Mouse (Mus musculus) left cerebral cortex, postnatal 14 days (tissue): ENCODE data around the gene Tex261. TPM values are rescaled to one million over a fixed set of nuclear protein-coding genes. Genes with fewer than 3 reads are reported as not detected.

Experiments
- DNase-seq, 2 experiments: peaks; one replicate each; pipeline ENCODE4 v3.0.0; 2021 to 2022; ENCODE audit warnings: low spot score in 2 of 2, mixed read lengths in 1 of 2
- intact Hi-C: fragments of 180-260 bp; cut with DNase I; formaldehyde crosslinking; loops from one replicate; pipeline ENCODE4 v1.15.1; 2025
- total RNA-seq, 2 experiments: library from RNA; stranded (reverse); gene quantifications; 2 replicates each; pipeline ENCODE4 v1.2.3; 2021

The Tex261 gene
- total RNA-seq, 2 experiments from 2014 or later = 46.1 to 47.8 TPM

DNA sequence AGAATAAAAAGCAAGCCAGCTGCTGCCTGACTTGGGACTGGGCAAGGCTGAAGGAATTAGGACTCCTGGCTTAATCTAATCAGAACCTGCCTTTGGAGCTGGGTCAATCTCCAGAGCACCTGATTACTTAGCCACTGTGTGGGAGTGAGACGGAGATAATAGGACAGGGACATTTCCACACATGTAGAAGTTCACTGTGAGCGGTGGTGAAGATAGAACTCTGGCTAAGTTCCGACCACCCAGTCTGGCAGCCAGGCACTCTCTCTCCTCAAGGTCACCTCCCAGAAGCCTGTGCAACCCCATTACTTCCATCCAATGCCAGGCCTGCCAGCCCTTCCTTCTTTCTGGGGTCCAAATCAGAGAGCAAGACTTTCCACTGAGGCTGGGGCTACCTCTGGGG lies 8.6 kb downstream of the Tex261 start:
- intact Hi-C loops = no loop called here
- DNase-seq = no peak

DNA sequence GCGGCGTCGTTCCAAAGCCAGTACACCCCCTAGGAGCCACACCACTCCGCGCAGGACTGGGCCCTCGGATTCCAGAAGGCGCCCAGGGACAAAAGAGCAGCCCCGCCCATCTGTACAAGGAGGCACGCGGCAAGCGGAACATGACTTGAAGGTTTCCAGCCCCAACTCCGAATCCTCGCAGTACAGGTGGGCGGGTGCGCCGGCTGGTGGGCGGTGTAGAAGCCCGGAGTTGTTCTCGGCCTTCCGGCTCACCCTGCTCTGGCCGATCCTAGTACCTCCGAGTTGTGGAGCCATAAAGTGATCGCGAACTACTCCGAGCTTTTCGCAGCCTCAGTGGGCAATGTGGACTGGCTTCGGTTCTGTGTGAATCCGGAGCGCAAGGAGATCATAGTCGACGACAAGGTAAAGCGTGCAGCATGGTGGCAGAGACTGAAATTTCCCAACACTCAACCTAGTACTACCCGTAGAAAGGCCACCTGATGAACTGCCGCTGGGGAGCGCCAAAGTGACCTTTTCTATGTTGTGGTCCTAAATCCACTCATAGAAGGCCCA lies 12.7 kb downstream of the Tex261 start:
- no peak for DNase-seq
- intact Hi-C loops = no loop called here

DNA sequence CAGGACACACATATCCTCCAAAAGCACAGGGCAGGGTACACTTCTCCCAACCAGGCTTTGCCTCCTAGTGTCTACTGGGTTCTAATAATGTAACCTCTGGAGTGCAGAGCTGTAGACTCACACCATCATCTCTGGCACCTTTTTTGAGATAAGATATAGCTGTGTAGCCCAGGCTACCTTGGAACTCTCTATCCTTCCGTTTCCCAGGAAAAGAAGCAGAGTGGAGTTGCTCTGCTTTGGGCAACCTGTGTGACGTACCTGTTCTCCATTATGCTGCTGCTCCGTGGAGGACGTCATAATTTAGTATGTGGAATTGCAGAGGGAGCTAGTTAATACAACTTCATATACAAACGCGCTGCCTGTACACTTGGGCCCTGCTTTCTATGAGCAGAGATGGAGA lies 13.3 kb downstream of the Tex261 start, which contains the start of gene Ankrd53:
Ankrd53 (plus strand) TSS at position 301 of the 400 bp plus-strand sequence.
- intact Hi-C loops = no loop called here
- no peak for DNase-seq

DNA sequence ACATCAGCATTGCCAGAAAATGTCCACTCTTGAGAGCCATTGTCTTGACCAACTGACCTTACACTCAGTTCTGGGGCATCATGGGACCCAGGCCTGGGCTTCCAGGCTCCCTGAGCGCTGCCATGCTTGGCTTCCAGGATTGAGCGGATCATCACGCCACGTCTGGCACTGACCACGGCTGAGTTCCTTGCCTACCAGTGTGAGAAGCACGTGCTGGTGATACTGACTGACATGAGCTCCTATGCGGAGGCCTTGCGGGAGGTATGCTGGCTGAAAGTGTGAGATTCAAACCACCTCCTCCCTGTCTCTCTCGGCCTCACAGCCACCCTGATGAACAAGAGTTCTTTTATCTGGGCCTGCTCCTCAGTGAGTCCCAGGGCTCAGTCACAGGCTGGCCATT lies 19.6 kb downstream of the Tex261 start:
- DNase-seq = no peak
- intact Hi-C loops = no loop called here

DNA sequence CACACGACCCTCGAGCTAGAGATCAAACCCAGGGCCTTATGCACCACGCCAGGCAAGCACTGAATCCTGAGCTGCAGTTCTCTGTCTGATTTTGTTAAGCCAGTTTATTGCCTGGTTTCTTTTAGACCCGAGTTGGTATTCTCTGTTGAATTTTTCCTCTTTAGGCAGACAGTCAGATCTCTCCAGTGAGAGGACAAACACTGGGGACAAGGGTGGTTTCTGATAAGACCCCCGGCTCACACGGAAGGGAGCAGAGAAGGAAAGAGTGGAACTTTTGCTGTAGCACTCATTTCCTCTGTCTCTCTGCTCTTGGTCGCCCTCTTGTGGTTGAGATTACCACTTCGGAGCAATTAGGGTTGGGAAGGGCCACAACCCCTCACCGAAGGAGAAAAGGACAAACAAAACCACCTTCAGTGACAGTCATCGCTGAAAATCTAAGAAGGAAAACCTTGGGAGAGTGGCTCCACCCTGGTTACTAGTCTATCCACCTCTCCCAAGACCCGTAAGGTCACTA lies 25.4 kb downstream of the Tex261 start:
- DNase-seq = peak in 1 of 2 experiments; percentile 65
- intact Hi-C loops = loop anchor here (2.0 kb wide), 1 partner anchor 59 kb away; no protein-coding TSS in a partner anchor

DNA sequence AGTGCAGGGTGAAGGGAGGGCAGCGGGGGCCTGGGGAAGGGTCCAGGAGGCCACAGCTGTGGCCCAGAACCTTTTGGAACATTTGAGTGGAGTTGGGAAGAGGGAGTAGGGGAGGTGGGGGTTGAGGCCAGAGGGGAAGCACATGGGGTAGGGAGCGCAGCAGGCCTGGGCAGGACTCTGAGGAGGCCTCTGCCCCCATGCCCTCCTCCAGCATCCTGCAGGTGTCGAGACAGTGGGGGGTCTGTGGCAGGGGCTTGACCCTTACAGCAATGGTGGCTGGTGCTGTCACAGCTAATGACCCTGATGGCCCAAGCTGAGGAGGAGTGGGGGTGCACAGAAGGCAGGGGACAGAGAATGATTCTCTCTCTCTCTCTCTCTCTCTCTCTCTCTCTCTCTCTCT lies 26.3 kb downstream of the Tex261 start:
- intact Hi-C loops = no loop called here
- DNase-seq = no peak

DNA sequence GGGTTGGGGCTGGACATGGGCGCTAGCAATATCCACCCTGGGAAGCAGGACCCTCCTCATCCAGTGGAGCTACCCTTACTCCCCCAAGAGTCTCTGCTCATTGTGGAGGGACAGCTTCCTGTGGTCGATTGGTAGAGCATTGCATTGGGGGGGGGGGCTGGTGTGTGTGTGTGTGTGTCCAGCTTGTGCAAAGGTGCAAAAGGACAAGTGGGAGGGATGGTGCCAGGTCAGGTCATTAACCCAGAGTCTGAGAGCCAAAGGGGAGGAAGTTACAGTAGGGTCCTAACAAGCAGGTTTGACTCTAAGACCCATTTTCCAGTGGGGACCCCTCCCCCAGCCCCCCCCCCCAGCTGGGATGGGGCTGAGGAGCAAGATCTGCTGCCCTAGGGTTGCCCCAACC lies 30.1 kb downstream of the Tex261 start:
- no peak for DNase-seq
- intact Hi-C loops = no loop called here

DNA sequence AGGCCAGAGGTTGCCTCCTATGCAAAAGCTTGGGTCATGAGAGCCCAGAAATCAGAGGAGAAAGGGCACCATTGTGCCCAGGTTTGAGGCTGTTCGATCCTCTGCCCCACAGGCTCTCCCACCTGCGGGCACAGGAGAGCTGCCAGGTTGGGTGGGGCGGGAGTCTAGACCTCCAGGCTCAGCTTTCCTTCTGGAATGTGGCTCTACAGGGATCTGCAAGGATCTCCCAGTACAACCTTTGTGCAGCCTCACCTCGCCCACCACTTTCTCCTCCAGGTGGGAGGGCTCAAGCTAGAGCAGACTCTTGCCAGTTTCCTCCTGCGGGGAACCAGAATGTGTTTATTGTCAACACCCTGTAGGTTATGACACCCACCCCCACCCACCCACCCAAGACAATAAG lies 31.1 kb downstream of the Tex261 start:
- intact Hi-C loops = no loop called here
- no peak for DNase-seq

DNA sequence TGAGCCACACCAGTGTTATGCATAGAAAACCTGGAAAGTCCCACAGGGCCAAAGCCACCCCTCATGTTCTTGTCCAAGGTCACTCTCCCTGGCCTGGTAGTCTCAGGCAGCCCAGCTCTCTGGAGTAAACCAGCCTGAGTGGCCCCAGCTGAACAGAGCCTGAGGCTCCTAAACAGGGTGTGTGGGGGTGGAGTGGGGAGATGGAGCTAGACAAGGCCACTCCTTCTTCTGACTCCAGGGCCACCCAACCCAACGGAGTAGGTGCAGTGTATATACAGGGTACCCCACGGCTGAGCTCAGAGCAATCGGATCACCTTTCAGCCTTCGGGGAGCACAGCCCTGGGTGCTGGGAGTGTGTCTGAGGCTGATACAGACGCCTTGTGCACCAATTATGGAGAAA lies 31.5 kb downstream of the Tex261 start:
- intact Hi-C loops = no loop called here
- no peak for DNase-seq

DNA sequence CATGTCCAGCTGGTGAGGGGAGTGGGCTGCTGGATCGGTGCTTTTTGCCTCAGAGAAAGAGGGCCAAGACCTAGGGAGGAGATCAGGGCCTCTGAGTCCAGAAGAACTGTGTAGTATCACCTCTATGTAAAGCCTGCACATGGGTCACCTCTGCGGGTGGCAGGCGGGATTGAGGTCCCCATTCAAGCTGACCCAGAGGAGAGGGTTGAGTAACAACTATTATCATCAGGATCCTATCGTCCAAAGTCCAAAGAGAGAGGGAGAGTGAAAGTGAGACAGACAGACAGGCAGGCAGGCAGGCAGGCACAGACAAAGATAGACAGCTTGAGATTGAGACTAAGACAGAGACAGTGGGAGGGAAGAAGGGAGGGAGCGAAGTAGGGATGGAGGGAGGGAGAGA lies 32.4 kb downstream of the Tex261 start:
- DNase-seq = no peak
- intact Hi-C loops = no loop called here

DNA sequence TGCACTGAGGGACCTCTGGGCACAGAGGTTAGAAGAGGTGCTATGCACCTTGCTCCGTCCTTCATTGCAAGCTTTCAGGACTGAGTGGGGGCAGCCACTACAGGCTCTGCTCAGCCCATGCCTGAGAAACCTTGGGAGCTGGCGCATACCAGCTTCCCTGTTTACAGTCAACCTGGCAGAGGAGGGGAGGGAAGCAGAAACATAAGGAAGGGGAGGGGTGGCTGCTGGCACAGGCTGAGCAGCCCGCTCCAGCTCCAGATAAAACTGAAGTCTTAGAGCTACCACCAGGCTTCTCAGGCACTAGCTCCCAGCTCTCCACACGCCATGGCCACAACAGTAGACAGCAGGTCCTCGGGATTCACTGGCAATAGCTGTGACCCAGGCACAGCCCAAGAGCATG lies 32.9 kb downstream of the Tex261 start, which contains the start of gene Atp6v1b1:
Atp6v1b1 (plus strand) TSS at position 230 of the 400 bp plus-strand sequence.
- intact Hi-C loops = no loop called here
- no peak for DNase-seq

DNA sequence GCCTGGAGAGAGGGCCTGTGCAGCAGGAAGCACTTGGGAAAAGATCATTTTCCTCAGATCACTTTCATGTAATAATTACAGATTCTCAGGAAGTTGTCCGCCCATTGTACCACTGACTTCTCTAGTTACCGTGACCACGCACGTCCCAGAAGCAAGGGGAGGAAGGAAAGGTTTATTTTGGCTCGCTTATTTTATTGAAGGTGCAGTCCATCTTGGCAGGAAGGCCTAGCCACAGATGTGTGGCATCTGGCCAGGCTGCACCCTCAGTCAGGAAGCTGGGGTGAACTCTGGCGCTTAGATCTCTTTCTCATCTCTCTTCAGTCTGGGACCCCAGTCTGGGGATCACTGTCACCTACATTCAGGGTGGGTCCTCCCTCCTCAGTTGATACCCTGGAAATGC lies 37.0 kb downstream of the Tex261 start:
- DNase-seq = no peak
- intact Hi-C loops = no loop called here

DNA sequence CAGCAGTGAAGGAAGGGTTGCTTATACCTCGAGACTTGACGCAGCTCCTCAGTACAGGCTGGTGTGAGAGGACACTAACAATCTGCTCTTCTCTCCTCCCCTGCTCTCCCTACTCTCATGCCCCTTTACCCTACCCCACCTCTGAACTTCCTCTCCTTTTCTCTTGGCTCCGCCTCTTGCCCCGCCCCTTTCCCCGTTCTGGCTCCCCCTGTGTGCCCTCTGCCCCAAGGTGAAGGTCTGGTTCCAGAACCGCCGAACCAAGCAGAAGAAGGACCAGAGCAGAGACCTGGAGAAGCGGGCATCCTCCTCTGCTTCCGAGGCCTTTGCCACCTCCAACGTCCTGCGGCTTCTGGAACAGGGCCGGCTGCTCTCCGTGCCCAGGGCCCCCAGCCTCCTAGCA lies 38.3 kb downstream of the Tex261 start:
- DNase-seq = no peak
- intact Hi-C loops = no loop called here

DNA sequence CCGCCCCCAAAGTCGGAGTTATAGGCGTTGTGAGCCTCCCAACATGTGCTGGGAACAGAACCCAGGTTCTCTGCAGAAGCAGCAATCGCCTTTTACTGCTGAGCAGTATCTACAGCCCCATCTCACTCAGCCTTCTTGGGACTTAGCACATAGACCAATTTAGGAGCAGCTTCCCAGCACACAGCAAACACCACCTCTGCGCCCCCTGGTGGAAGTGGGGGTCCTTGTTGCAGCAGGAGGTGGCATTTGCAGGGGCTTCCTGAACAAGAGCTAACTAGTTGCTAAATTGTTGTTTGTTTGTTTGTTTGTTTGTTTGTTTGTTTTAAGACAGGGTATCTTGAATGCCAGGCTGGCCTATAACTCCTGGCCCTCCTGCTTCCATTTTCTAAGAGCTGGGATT lies 44.5 kb downstream of the Tex261 start:
- intact Hi-C loops = loop anchor here (5.0 kb wide), 1 partner anchor 39 kb away; no protein-coding TSS in a partner anchor
- peak; percentile 43 to 44 for DNase-seq

DNA sequence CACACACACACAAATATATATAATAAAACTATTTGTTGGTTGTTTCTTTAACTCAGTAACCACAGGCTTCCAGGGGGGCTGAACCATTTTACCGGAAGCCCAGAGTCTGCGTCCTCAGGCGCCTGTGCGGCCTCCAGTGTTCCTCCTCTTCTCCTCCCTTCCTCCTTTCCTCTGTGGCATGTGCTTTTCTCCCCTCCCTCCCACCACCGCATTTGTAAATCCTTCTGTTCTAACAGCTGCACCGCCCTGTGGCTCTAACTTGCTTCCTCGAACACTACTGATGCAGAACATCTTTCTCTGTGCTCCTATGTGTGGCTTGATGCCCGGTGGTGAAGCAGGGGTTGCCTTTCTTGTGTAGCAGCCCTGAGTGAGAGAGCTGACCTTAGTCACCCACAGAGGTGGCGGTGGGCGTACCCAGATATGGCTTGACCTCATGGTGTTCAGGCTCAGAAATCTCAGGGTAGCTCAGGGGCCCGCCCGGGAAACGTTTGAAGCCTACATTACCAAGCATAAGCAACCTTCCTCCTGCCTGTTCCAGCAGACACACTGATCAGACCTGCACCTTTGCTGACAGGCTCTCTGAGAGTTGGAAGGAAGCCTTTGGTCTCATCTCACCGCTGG lies 46.2 kb downstream of the Tex261 start:
- intact Hi-C loops = no loop called here
- no peak for DNase-seq

DNA sequence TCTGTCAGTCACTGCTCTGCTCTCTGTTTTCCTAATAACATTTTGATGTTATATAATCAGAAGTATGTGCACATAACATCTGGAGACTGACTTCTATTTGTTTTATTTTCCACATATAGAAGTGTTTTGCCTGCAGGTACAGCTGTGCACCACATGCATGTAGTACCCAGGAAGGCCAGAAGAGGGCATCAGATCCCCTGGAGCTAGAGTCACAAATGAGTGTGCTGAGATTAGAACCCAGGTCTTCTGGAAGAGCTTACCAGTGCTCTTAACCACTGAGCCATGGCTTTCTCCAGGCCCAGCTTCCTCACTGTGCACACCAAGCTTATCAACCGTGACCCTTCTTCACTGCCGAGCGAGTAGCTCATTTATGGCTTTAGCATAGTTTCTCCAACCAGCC lies 47.1 kb downstream of the Tex261 start:
- DNase-seq = peak; percentile 22 to 26
- intact Hi-C loops = no loop called here

DNA sequence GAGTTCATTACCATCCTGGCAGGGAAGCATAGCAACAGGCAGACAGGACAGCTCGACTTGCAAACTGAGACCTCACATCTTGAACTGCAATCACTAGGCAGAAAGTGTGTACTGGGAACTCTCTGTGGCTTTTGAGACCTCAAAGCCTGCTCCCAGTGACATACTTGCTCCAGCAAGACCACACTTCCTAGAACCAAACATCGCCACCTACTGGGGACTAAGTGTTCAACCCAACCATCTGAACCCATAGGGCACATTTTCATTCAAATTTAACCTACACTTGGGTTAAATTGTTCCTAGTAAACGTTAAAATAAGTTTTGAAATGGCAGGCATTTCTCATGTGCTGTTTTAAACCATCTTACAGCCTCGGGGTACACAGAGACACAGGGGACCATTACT lies 48.4 kb downstream of the Tex261 start:
- intact Hi-C loops = no loop called here
- DNase-seq = no peak

DNA sequence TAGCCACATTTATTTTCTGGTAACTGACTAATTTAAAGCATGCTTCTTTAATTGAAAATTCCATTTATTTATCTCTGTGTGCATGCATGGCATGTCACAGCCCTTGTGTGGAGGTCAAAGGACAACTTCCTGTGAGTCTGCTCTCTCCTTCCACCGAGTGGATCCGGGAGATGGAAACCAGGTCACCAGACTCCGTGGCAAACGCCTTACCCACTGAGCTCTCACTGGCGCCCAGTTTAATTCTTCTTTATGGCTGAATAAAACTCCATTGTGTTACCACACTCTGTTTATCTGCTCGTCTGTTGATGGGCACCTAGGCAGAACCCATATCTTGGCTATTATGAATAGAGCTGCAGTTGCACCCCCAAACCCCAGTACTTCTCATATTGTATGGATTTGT lies 53.1 kb downstream of the Tex261 start:
- DNase-seq = no peak
- intact Hi-C loops = no loop called here
